Mouse (Mus musculus): ENCODE data around the gene Ephx4. TPM values are rescaled to one million over a fixed set of nuclear protein-coding genes. Genes with fewer than 3 reads are reported as not detected.
A peak's percentile ranks its signal among the peaks of the same experiment; 100 is the strongest.
"Not testable (repeated sequence)": the region's sequence is repeated elsewhere in the genome, so short reads cannot be mapped to it uniquely, and the experiment has no call there.

The Ephx4 gene
- polyA plus RNA-seq (2012; rRNA removed): 1.7 and 2.7 TPM in 2 replicates

DNA sequence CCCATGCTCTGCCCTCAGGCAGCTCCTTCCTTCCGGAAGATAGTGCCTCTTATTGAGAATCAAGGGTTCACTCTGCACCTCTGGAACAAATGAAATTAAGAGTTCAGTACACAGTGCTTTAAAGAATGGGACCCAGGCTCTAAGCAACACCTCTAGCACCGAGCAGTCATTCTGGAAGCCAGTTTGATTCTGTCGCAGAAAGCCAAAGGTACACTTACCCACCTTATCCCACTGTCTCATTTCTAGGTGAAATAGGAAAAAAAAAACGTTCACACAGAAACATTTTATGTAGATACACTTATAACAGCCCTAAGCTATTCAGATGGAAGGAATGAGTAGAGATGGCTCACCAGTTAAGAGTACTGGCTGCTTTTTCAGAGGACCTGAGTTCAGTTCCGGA, at the start of gene Ephx4:
Gene Ephx4, plus strand, starts transcription at position 301 of the 400 bp plus-strand sequence.
- TF ChIP-seq CTCF (IDR thresholded peaks at IDR 0.05; ENCODE audit: borderline replicate concordance, extremely low read depth, insufficient read depth, insufficient read length) (no peak), POLR2A (IDR thresholded peaks at IDR 0.05; ENCODE audit: borderline replicate concordance, extremely low read depth, insufficient read depth, insufficient read length, poor library complexity, severe bottlenecking) (no peak)

DNA sequence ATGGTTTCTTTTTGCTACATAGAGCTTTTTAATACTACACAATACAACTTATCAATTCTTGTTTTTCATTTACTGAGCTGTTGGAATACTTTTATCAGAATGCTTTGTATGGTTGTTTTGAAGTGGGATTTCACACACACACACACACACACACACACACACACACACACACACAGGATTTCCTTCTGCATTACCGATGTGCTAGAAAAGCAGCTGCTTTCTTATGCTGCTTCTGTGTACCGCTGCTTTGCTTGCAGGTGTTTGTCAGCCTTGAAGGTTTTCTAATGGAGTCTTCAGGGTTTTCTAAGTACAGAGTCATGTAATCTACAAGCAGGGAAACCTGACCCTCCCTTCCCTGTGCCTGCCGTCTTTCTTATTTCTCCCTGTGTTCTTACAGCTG, 48.6 kb upstream of the Ephx4 start:
- TF ChIP-seq CTCF (IDR thresholded peaks at IDR 0.05; ENCODE audit: borderline replicate concordance, extremely low read depth, insufficient read depth, insufficient read length) (no peak), POLR2A (IDR thresholded peaks at IDR 0.05; ENCODE audit: borderline replicate concordance, extremely low read depth, insufficient read depth, insufficient read length, poor library complexity, severe bottlenecking) (no peak)
- no peak for DNase-seq (ENCODE audit: low read depth)

More for the DNA sequence above, at the start of gene Ephx4:
- no peak for DNase-seq (ENCODE audit: low read depth)

DNA sequence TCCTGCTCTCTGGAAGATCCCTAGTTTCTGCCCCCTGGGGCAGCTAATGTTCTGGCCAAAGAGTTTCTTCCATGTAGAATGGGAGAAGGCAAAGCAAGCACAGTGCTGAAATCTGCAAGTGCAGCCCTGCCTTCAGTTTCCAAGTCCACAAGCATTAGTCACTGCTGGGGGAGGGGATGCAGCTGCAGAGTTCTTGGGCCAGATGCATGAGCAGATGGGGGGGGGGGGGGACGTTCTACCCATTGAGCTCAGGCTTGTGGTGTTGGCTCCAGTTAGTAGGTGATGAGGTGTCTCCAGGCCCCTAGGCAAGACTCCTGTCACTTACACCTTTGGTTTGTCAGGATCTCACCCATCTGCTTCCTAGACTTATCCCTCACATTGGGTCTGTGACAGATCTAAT, 46.7 kb upstream of the Ephx4 start:
- no peak for DNase-seq (ENCODE audit: low read depth)
- no peak for TF ChIP-seq CTCF (IDR thresholded peaks at IDR 0.05; ENCODE audit: borderline replicate concordance, extremely low read depth, insufficient read depth, insufficient read length)
- TF ChIP-seq POLR2A (IDR thresholded peaks at IDR 0.05; ENCODE audit: borderline replicate concordance, extremely low read depth, insufficient read depth, insufficient read length, poor library complexity, severe bottlenecking): no peak

DNA sequence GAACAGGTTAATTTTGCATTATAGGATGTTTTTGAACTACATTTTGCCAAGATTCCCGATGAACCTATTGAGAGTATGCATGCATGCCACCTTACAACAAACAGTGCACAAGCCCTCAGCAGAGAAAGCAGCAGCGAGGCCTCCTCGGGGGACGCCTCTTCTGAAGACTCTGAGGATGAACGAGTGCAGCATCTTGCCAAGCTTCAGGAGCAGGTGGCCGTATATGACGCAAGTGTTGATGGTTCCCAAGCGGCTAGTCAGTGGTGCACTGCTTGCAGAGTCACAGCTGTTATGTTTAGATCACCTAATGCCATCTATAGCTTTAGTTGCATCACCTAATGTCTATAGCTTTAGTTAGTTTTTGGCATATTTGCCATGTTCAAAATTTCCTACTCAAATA, 44.8 kb upstream of the Ephx4 start:
- no peak for DNase-seq (ENCODE audit: low read depth)
- no peak for TF ChIP-seq CTCF (IDR thresholded peaks at IDR 0.05; ENCODE audit: borderline replicate concordance, extremely low read depth, insufficient read depth, insufficient read length)
- TF ChIP-seq POLR2A (IDR thresholded peaks at IDR 0.05; ENCODE audit: borderline replicate concordance, extremely low read depth, insufficient read depth, insufficient read length, poor library complexity, severe bottlenecking): no peak

DNA sequence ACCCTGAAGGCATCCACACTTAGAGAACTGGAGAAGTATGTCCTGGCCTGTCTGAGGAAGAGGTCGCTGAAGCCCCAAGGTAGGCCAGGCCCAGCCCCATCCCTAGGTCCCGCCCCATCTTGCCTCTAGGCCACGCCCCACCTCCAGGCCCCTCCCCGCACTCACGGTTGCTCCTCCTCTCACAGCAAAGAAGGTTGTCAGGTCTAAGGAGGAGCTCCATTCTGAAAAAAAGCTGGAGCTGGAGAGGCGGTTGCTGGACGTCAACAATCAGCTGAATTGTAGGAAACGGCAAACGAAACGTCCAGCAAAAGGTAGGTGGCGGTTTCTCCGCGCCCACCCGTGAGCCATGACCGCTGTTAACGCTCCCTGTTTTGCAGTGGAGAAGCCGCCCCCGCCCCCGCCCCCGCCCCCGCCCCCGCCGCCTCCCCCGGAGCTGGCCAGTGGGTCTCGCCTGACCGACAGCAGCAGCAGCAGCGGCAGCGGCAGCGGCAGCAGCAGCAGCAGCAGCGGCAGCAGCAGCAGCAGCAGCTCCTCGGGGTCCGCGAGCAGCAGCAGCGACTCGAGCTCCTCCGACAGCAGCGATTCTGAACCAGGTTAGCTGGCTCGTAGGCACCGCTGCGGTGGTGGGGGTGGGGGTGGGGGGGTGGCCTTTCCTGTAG, 43.0 kb upstream of the Ephx4 start:
- no peak for TF ChIP-seq POLR2A (IDR thresholded peaks at IDR 0.05; ENCODE audit: borderline replicate concordance, extremely low read depth, insufficient read depth, insufficient read length, poor library complexity, severe bottlenecking)
- no peak for TF ChIP-seq CTCF (IDR thresholded peaks at IDR 0.05; ENCODE audit: borderline replicate concordance, extremely low read depth, insufficient read depth, insufficient read length)
- DNase-seq (ENCODE audit: low read depth): peak; percentile 91

DNA sequence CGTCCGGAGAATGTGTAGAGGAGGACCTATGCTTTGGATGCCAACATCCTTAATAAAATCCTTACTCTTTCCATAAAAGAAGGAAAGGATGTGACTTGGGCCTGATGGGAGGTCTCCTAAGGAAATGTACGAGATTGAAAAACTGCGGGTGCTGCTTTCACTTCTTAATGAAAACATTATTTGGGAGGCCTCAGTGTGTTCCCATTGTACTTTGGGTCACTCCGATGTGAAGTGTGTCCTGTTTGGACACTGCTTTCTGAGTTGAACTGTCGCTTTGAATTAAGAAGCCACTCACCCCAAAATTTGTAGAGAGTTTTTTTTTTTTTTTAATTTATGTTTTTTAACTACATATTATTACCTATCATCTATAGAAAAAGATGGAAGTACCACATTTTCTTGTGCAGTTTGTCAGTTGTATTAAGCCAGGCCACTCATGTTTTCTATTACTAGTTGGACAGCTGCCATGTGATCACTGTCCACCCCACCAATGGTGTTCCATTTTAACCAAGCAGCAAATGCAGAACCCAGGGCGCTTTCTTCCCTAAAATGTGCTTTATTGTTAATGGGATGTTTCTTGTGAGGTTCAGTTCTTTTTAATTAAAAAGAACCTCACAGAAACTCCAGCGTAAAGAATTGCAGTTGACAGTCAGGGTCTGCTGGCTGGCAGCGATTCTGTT, 42.3 kb upstream of the Ephx4 start:
- peak; percentile 35 for DNase-seq (ENCODE audit: low read depth)
- TF ChIP-seq POLR2A (IDR thresholded peaks at IDR 0.05; ENCODE audit: borderline replicate concordance, extremely low read depth, insufficient read depth, insufficient read length, poor library complexity, severe bottlenecking) (no peak), CTCF (IDR thresholded peaks at IDR 0.05; ENCODE audit: borderline replicate concordance, extremely low read depth, insufficient read depth, insufficient read length) (no peak)

DNA sequence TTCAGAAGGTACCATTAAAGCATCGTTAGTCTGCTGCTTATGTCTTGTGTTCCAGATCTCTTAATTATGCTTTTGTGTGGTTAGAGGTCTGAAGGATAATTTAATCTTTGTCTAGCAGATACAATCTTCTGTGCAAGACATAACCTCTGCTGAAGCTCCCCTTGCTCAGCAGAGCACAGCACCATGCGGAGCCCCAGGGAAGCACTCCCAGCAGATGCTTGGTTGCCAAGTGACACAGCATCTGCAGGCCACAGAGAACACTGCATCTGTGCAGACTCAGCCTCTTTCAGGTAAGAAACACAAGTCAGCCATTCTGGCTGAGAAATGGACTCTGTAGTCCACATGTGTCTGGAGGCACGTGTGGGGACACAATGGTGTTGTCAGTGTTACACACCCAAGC, 32.5 kb upstream of the Ephx4 start:
- TF ChIP-seq POLR2A (IDR thresholded peaks at IDR 0.05; ENCODE audit: borderline replicate concordance, extremely low read depth, insufficient read depth, insufficient read length, poor library complexity, severe bottlenecking) (no peak), CTCF (IDR thresholded peaks at IDR 0.05; ENCODE audit: borderline replicate concordance, extremely low read depth, insufficient read depth, insufficient read length) (no peak)
- DNase-seq (ENCODE audit: low read depth): peak; percentile 22

DNA sequence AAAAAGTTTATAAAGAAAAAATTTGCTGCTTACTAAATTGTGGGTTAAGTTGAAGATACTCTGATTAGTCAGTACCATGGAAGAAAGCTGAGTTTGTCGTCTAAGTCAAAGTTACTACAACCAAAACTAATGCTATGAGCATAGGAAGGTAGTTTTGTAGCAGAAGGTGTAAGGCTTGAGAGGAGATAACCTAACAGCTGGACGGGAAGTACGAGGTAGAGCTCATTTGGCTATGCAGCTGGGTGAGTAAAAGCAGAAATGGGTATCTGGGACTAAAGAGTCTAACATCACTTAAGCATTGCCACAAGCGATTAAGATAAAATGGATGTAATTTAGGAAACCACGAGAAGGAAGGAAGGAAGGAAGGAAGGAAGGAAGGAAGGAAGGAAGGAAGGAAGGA, 31.2 kb upstream of the Ephx4 start:
- TF ChIP-seq CTCF (IDR thresholded peaks at IDR 0.05; ENCODE audit: borderline replicate concordance, extremely low read depth, insufficient read depth, insufficient read length): no peak
- no peak for TF ChIP-seq POLR2A (IDR thresholded peaks at IDR 0.05; ENCODE audit: borderline replicate concordance, extremely low read depth, insufficient read depth, insufficient read length, poor library complexity, severe bottlenecking)

DNA sequence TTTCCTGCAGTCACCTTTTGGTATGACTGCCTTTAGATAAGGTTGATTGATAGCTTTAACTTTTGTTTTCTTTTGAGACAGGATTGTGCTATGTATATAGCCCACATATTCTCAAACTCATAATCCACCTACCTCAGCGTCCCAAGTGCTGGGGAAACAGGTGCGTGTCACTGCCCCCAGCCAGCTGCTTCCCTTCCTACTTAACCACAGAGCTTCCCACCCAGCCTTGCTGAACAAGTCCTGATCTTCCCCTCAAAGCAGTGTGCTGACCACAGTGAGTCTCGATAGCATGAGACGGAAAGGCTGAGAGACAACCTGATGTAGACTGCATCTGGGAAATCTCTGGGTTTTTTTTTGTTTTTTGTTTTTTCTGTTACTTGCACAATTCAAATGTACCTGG, 29.3 kb upstream of the Ephx4 start:
- no peak for DNase-seq (ENCODE audit: low read depth)
- no peak for TF ChIP-seq CTCF (IDR thresholded peaks at IDR 0.05; ENCODE audit: borderline replicate concordance, extremely low read depth, insufficient read depth, insufficient read length)
- TF ChIP-seq POLR2A (IDR thresholded peaks at IDR 0.05; ENCODE audit: borderline replicate concordance, extremely low read depth, insufficient read depth, insufficient read length, poor library complexity, severe bottlenecking): no peak

More for the DNA sequence above, 31.2 kb upstream of the Ephx4 start:
- DNase-seq (ENCODE audit: low read depth): no peak

DNA sequence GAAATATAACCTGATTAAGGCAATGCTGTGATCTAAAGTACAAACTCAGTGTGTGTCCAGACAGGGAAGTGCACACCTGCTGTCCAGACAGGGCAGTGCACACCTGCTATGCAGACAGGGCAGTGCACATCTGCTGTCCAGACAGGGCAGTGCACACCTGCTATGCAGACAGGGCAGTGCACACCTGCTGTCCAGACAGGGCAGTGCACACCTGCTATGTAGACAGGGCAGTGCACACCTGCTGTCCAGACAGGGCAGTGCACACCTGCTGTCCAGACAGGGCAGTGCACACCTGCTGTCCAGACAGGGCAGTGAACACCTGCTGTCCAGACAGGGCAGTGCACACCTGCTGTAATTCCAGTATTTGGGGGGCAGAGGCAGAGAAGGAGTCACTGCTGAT, 16.1 kb upstream of the Ephx4 start:
- DNase-seq (ENCODE audit: low read depth): not testable (repeated sequence)

DNA sequence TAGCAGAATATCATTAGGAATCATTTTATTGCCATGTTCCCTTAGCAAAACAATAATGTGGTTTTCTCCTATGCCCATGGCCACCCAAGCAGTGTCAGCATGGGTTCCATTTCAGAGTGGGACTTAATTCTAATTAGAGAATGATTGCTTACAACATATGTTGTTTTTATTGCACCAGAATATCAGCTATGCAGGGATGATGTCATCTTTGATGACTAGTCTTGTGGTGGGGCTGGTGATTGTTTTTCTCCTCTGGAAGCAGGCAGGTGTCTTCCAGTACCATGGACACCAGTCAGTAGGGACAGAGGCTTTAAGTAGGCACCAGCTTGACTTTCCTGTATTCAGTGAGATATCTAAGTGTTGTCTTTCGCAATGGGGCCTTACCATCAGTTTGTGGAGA, 14.7 kb upstream of the Ephx4 start:
- no peak for DNase-seq (ENCODE audit: low read depth)
- TF ChIP-seq CTCF (IDR thresholded peaks at IDR 0.05; ENCODE audit: borderline replicate concordance, extremely low read depth, insufficient read depth, insufficient read length) (no peak), POLR2A (IDR thresholded peaks at IDR 0.05; ENCODE audit: borderline replicate concordance, extremely low read depth, insufficient read depth, insufficient read length, poor library complexity, severe bottlenecking) (no peak)

DNA sequence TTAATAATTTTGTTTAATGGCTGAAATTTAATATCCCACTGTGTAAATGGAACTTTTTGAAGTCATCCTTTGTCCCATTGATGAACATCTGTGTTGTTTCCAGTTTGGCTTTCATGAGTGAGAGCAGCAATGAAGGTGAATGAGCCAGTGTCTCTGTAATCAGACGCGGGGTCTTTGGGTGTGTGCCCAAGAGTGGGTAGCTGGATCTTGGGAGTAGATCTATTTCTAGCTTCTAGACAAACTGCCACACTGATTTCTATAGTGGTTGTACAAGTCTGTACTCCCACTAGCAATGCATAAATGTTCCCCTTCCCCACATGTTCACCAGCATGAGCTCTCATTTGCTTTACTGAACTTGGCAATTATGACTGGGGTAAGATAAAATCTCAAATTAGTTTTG, 13.2 kb upstream of the Ephx4 start:
- DNase-seq (ENCODE audit: low read depth): no peak
- no peak for TF ChIP-seq POLR2A (IDR thresholded peaks at IDR 0.05; ENCODE audit: borderline replicate concordance, extremely low read depth, insufficient read depth, insufficient read length, poor library complexity, severe bottlenecking)
- TF ChIP-seq CTCF (IDR thresholded peaks at IDR 0.05; ENCODE audit: borderline replicate concordance, extremely low read depth, insufficient read depth, insufficient read length): no peak
